Mouse (Mus musculus): Measurements from ENCODE around the gene Evl. TPM values are rescaled to one million over a fixed set of nuclear protein-coding genes. Genes with fewer than 3 reads are reported as not detected.

Gene Evl
- polyA plus RNA-seq, 1 experiment from 2014 or later = 14.3 TPM

- no peaks in the 10 kb centered on the region for H3K36me3 ChIP-seq (replicated peaks; ENCODE audit: insufficient read depth, low read length)
- 62% methylated on average over 3 of the region's 3 CpGs for WGBS (ENCODE audit: insufficient replicate concordance)
- no peak overlapping the region for H3K27ac ChIP-seq (ENCODE audit: low read depth)
- no peak for ATAC-seq
- H3K4me2 ChIP-seq (ENCODE audit: low read depth, low read length) = no peak overlapping the region
- no peak for TF ChIP-seq CTCF (IDR thresholded peaks at IDR 0.05; ENCODE audit: low read depth)
- no peak for TF ChIP-seq EP300 (IDR thresholded peaks at IDR 0.05; ENCODE audit: low read depth)
- no peaks in the 10 kb centered on the region for H3K27me3 ChIP-seq (ENCODE audit: insufficient read depth, low read length)
- no peak overlapping the region for H3K9ac ChIP-seq (replicated peaks)
- H3K4me1 ChIP-seq (ENCODE audit: insufficient read depth) = no peaks in the 10 kb centered on the region; the same call in 1 of the 2 replicates
- no peak for DNase-seq
- no peaks in the 10 kb centered on the region for H3K9me3 ChIP-seq (ENCODE audit: low read length)
- H3K4me3 ChIP-seq (ENCODE audit: low read depth, low read length) = no peak overlapping the region
Observed at GRCm38 (mm10) chr12:108642019-108642418, 87.5 kb downstream of the Evl start.

GRCm38 (mm10) chr12:108646234-108646633 lies 91.7 kb downstream of the Evl start:
- H3K36me3 ChIP-seq (replicated peaks; ENCODE audit: insufficient read depth, low read length) = 0 out of 2 replicates have a peak, but pooled peaks cover 6% of the 10 kb centered on the region
- H3K4me1 ChIP-seq (ENCODE audit: insufficient read depth) = no peaks in the 10 kb centered on the region
- H3K9ac ChIP-seq (replicated peaks) = no peak overlapping the region
- H3K27ac ChIP-seq (ENCODE audit: low read depth) = no peak overlapping the region
- no peak for TF ChIP-seq EP300 (IDR thresholded peaks at IDR 0.05; ENCODE audit: low read depth)
- TF ChIP-seq CTCF (IDR thresholded peaks at IDR 0.05; ENCODE audit: low read depth) = no peak
- DNase-seq (no peak), ATAC-seq (no peak)
- 78% methylated on average over 1 of the region's 1 CpGs for WGBS (ENCODE audit: insufficient replicate concordance)
- H3K9me3 ChIP-seq (ENCODE audit: low read length) = no peaks in the 10 kb centered on the region
- H3K4me2 ChIP-seq (ENCODE audit: low read depth, low read length) = no peak overlapping the region
- no peaks in the 10 kb centered on the region for H3K27me3 ChIP-seq (ENCODE audit: insufficient read depth, low read length)
- no peak overlapping the region for H3K4me3 ChIP-seq (ENCODE audit: low read depth, low read length)

- no peak for DNase-seq
- H3K27me3 ChIP-seq (ENCODE audit: insufficient read depth, low read length) = no peaks in the 10 kb centered on the region
- H3K4me3 ChIP-seq (ENCODE audit: low read depth, low read length) = no peak overlapping the region
- H3K9me3 ChIP-seq (ENCODE audit: low read length) = no peaks in the 10 kb centered on the region
- H3K36me3 ChIP-seq (replicated peaks; ENCODE audit: insufficient read depth, low read length) = peaks cover 6% of the 10 kb centered on the region; the same call in 1 of the 2 replicates
- H3K27ac ChIP-seq (ENCODE audit: low read depth) = no peak overlapping the region
- no peaks in the 10 kb centered on the region for H3K4me1 ChIP-seq (ENCODE audit: insufficient read depth)
- ATAC-seq = no peak
- no peak overlapping the region for H3K9ac ChIP-seq (replicated peaks)
- no peak overlapping the region for H3K4me2 ChIP-seq (ENCODE audit: low read depth, low read length)
- TF ChIP-seq CTCF (IDR thresholded peaks at IDR 0.05; ENCODE audit: low read depth) (no peak), EP300 (IDR thresholded peaks at IDR 0.05; ENCODE audit: low read depth) (no peak)
Observed at GRCm38 (mm10) chr12:108647784-108648183, 93.3 kb downstream of the Evl start.

GRCm38 (mm10) chr12:108651053-108651660 lies 96.6 kb downstream of the Evl start:
- TF ChIP-seq CTCF (IDR thresholded peaks at IDR 0.05; ENCODE audit: low read depth) = no peak
- TF ChIP-seq EP300 (IDR thresholded peaks at IDR 0.05; ENCODE audit: low read depth) = no peak
- H3K36me3 ChIP-seq (replicated peaks; ENCODE audit: insufficient read depth, low read length) = peaks cover 6% of the 10 kb centered on the region
- no peak overlapping the region for H3K4me2 ChIP-seq (ENCODE audit: low read depth, low read length)
- H3K4me3 ChIP-seq (ENCODE audit: low read depth, low read length) = no peak overlapping the region
- H3K27ac ChIP-seq (ENCODE audit: low read depth) = no peak overlapping the region
- 50% methylated on average over 7 of the region's 7 CpGs for WGBS (ENCODE audit: insufficient replicate concordance)
- no peaks in the 10 kb centered on the region for H3K27me3 ChIP-seq (ENCODE audit: insufficient read depth, low read length)
- no peaks in the 10 kb centered on the region for H3K9me3 ChIP-seq (ENCODE audit: low read length)
- H3K9ac ChIP-seq (replicated peaks) = no peak overlapping the region
- peak; percentile 58 for DNase-seq
- H3K4me1 ChIP-seq (ENCODE audit: insufficient read depth) = no peaks in the 10 kb centered on the region
- ATAC-seq = peak; percentile 68

- Histone ChIP-seq H3K4me2 (ENCODE audit: low read depth, low read length) (no peak overlapping the region), H3K36me3 (replicated peaks; ENCODE audit: insufficient read depth, low read length) (peaks cover 4% of the 10 kb centered on the region), H3K27me3 (ENCODE audit: insufficient read depth, low read length) (no peaks in the 10 kb centered on the region), H3K27ac (ENCODE audit: low read depth) (no peak overlapping the region), H3K4me1 (ENCODE audit: insufficient read depth) (0 out of 2 replicates have a peak, but pooled peaks cover 3% of the 10 kb centered on the region), H3K4me3 (ENCODE audit: low read depth, low read length) (no peak overlapping the region), H3K9me3 (ENCODE audit: low read length) (no peaks in the 10 kb centered on the region), H3K9ac (replicated peaks) (no peak overlapping the region)
- no peak for DNase-seq
- WGBS (ENCODE audit: insufficient replicate concordance) = 39% methylated on average over 11 of the region's 11 CpGs
- TF ChIP-seq CTCF (IDR thresholded peaks at IDR 0.05; ENCODE audit: low read depth) (no peak), EP300 (IDR thresholded peaks at IDR 0.05; ENCODE audit: low read depth) (no peak)
- peak; percentile 27; the same call in 1 of the 2 replicates for ATAC-seq
Observed at GRCm38 (mm10) chr12:108653358-108654335, 99.1 kb downstream of the Evl start.

GRCm38 (mm10) chr12:108657350-108657749 lies 102.8 kb downstream of the Evl start:
- no peak overlapping the region for H3K27ac ChIP-seq (ENCODE audit: low read depth)
- no peak for TF ChIP-seq EP300 (IDR thresholded peaks at IDR 0.05; ENCODE audit: low read depth)
- peak; percentile 79 for TF ChIP-seq CTCF (IDR thresholded peaks at IDR 0.05; ENCODE audit: low read depth)
- no peak overlapping the region for H3K9ac ChIP-seq (replicated peaks)
- H3K27me3 ChIP-seq (ENCODE audit: insufficient read depth, low read length) = no peaks in the 10 kb centered on the region
- DNase-seq (peak; percentile 57), ATAC-seq (peak; percentile 50)
- H3K4me2 ChIP-seq (ENCODE audit: low read depth, low read length) = no peak overlapping the region
- 0 out of 2 replicates have a peak, but pooled peaks cover 3% of the 10 kb centered on the region for H3K4me1 ChIP-seq (ENCODE audit: insufficient read depth)
- H3K9me3 ChIP-seq (ENCODE audit: low read length) = no peaks in the 10 kb centered on the region
- no peak overlapping the region for H3K4me3 ChIP-seq (ENCODE audit: low read depth, low read length)
- 61% methylated on average over 1 of the region's 1 CpGs for WGBS (ENCODE audit: insufficient replicate concordance)
- no peaks in the 10 kb centered on the region; the same call in none of the 2 replicates for H3K36me3 ChIP-seq (replicated peaks; ENCODE audit: insufficient read depth, low read length)
